Mouse (Mus musculus): ENCODE measurements around the gene Bik.
"Not testable (repeated sequence)": the region's sequence is repeated elsewhere in the genome, so short reads cannot be mapped to it uniquely, and the experiment has no call there.

Bik gene

GRCm38 (mm10) chr15:83526424-83527091 lies at the start of gene Bik:
Bik (plus strand) TSS chr15:83526862.
- no peak for DNase-seq

- DNase-seq, result no peak
Observed at GRCm38 (mm10) chr15:83478096-83478495, 48.6 kb upstream of the Bik start.

- DNase-seq, result no peak
Observed at GRCm38 (mm10) chr15:83479818-83480217, 46.8 kb upstream of the Bik start.

GRCm38 (mm10) chr15:83481236-83481780 lies 45.4 kb upstream of the Bik start:
- no peak for DNase-seq

- no peak for DNase-seq
Observed at GRCm38 (mm10) chr15:83482645-83483224, 43.9 kb upstream of the Bik start.

- no peak for DNase-seq
Observed at GRCm38 (mm10) chr15:83483482-83483881, 43.2 kb upstream of the Bik start.

GRCm38 (mm10) chr15:83484311-83484710 lies 42.4 kb upstream of the Bik start:
- DNase-seq, result no peak

- no peak for DNase-seq
Observed at GRCm38 (mm10) chr15:83487477-83488115, 39.1 kb upstream of the Bik start.

- DNase-seq, result no peak
Observed at GRCm38 (mm10) chr15:83489471-83489870, 37.2 kb upstream of the Bik start.

GRCm38 (mm10) chr15:83491891-83492290 lies 34.8 kb upstream of the Bik start:
- DNase-seq, result no peak

- DNase-seq, result no peak
Observed at GRCm38 (mm10) chr15:83493856-83494571, 32.6 kb upstream of the Bik start.

GRCm38 (mm10) chr15:83494572-83494920 lies 32.1 kb upstream of the Bik start:
- DNase-seq, result no peak

- DNase-seq, result no peak
Observed at GRCm38 (mm10) chr15:83495195-83495594, 31.5 kb upstream of the Bik start.

- DNase-seq, result no peak
Observed at GRCm38 (mm10) chr15:83495787-83496367, 30.8 kb upstream of the Bik start.

- DNase-seq, result no peak
Observed at GRCm38 (mm10) chr15:83497299-83497698, 29.4 kb upstream of the Bik start.

- no peak for DNase-seq
Observed at GRCm38 (mm10) chr15:83499211-83499755, 27.4 kb upstream of the Bik start.

GRCm38 (mm10) chr15:83500352-83500751 lies 26.3 kb upstream of the Bik start:
- DNase-seq, result no peak

GRCm38 (mm10) chr15:83501483-83501882 lies 25.2 kb upstream of the Bik start:
- DNase-seq, result not testable (repeated sequence)

GRCm38 (mm10) chr15:83509950-83510804 lies 16.5 kb upstream of the Bik start:
- no peak for DNase-seq

GRCm38 (mm10) chr15:83510805-83511405 lies 15.8 kb upstream of the Bik start, which contains the start of gene Ttll1:
Ttll1 (minus strand) TSS chr15:83510893.
- peak; percentile 88 to 90 for DNase-seq
